Mouse (Mus musculus) G1E (cell line): ENCODE data around the gene Pelo.

Experiments
- CTCF ChIP-seq: IDR thresholded peaks from 2 replicates; pipeline ENCODE4 v1.5.1; 2012; ENCODE audit warnings: low read depth, low read length, inconsistent platforms, mixed read lengths
- GATA1 ChIP-seq: IDR thresholded peaks from 2 replicates; pipeline ENCODE4 v1.6.1; 2012; ENCODE audit warnings: borderline replicate concordance, low read length, inconsistent platforms, mixed read lengths
- GATA2 ChIP-seq: IDR thresholded peaks from 2 replicates; pipeline ENCODE4 v1.6.1; 2012; ENCODE audit warnings: low read depth, low read length, inconsistent platforms, borderline replicate concordance
- TAL1 ChIP-seq: conservative IDR thresholded peaks from 2 replicates; pipeline ENCODE4 v1.6.1; 2012; ENCODE audit warnings: low read depth, low read length, inconsistent platforms, mixed read lengths

GRCm38 (mm10) chr13:115101355-115102191, 11.6 kb upstream of the Pelo start, which contains the start of the genes Gm49395 and Itga1:
- TF ChIP-seq GATA2 (no peak), CTCF (no peak), TAL1 (no peak), GATA1 (no peak)
